Mouse (Mus musculus): ENCODE data around the gene Pik3cb. TPM values are rescaled to one million over a fixed set of nuclear protein-coding genes. Genes with fewer than 3 reads are reported as not detected.

The Pik3cb gene
- total RNA-seq, 1 experiment: 10.2 TPM

- no peak overlapping the region for H3K9ac ChIP-seq (ENCODE audit: insufficient read depth, low read depth, low read length, poor library complexity, severe bottlenecking)
- no peaks in the 10 kb centered on the region for H3K9me3 ChIP-seq (ENCODE audit: control insufficient read depth, insufficient read depth, low read depth, low read length)
- no peaks in the 10 kb centered on the region for H3K36me3 ChIP-seq (ENCODE audit: control insufficient read depth, insufficient read depth, low read length, poor library complexity, severe bottlenecking)
- H3K27ac ChIP-seq (ENCODE audit: insufficient read depth, low read depth, low read length, poor library complexity, severe bottlenecking): no peak overlapping the region
- H3K4me3 ChIP-seq (ENCODE audit: insufficient read depth in 1 of 2, low read depth in 1 of 2, low read length in 2 of 2, poor library complexity in 1 of 2, severe bottlenecking in 1 of 2): no peak overlapping the region
- DNase-seq (ENCODE audit: low read depth, low spot score): no peak
- in situ Hi-C loops (cut with MboI; ENCODE audit: low sequenced_read_pairs in 2 of 2, unreplicated experiment in 2 of 2): no loop called here
- H3K4me1 ChIP-seq (ENCODE audit: control insufficient read depth in 2 of 2, insufficient read depth in 2 of 2, low read length in 2 of 2, poor library complexity in 1 of 2): peaks cover 0 to 3% of the 10 kb centered on the region in 2 experiments; a peak in 1 of 4 replicates
- no peak for TF ChIP-seq ZC3H11A (IDR thresholded peaks at IDR 0.05; ENCODE audit: borderline replicate concordance, low read depth, low read length)
- TF ChIP-seq MAFK (IDR thresholded peaks at IDR 0.05; ENCODE audit: insufficient read depth, low read depth, low read length): no peak
These were observed 26.5 kb upstream of the Pik3cb start for GRCm38 (mm10) chr9:99166946-99167345.

- no peak overlapping the region for H3K9ac ChIP-seq (ENCODE audit: insufficient read depth, low read depth, low read length, poor library complexity, severe bottlenecking)
- no peaks in the 10 kb centered on the region for H3K36me3 ChIP-seq (ENCODE audit: control insufficient read depth, insufficient read depth, low read length, poor library complexity, severe bottlenecking)
- no peak overlapping the region for H3K4me3 ChIP-seq (ENCODE audit: insufficient read depth in 1 of 2, low read depth in 1 of 2, low read length in 2 of 2, poor library complexity in 1 of 2, severe bottlenecking in 1 of 2)
- no peak for DNase-seq (ENCODE audit: low read depth, low spot score)
- H3K4me1 ChIP-seq (ENCODE audit: control insufficient read depth in 2 of 2, insufficient read depth in 2 of 2, low read length in 2 of 2, poor library complexity in 1 of 2): peaks cover 0 to 6% of the 10 kb centered on the region in 2 experiments; a peak in 1 of 4 replicates
- H3K9me3 ChIP-seq (ENCODE audit: control insufficient read depth, insufficient read depth, low read depth, low read length): no peaks in the 10 kb centered on the region
- H3K27ac ChIP-seq (ENCODE audit: insufficient read depth, low read depth, low read length, poor library complexity, severe bottlenecking): no peak overlapping the region
- TF ChIP-seq MAFK (IDR thresholded peaks at IDR 0.05; ENCODE audit: insufficient read depth, low read depth, low read length) (no peak), ZNF384 (IDR thresholded peaks at IDR 0.05; ENCODE audit: low read depth, low read length) (no peak), CHD2 (IDR thresholded peaks at IDR 0.05; ENCODE audit: low read depth, low read length) (no peak), HCFC1 (IDR thresholded peaks at IDR 0.05; ENCODE audit: borderline replicate concordance, insufficient read depth, low read length) (no peak), ZC3H11A (IDR thresholded peaks at IDR 0.05; ENCODE audit: borderline replicate concordance, low read depth, low read length) (no peak)
- in situ Hi-C loops (cut with MboI; ENCODE audit: low sequenced_read_pairs in 2 of 2, unreplicated experiment in 2 of 2): no loop called here
These were observed 25.5 kb upstream of the Pik3cb start for GRCm38 (mm10) chr9:99165956-99166355.

GRCm38 (mm10) chr9:99164664-99165226 is 24.3 kb upstream of the Pik3cb start:
- Histone ChIP-seq H3K36me3 (ENCODE audit: control insufficient read depth, insufficient read depth, low read length, poor library complexity, severe bottlenecking) (no peaks in the 10 kb centered on the region), H3K4me1 (ENCODE audit: control insufficient read depth in 2 of 2, insufficient read depth in 2 of 2, low read length in 2 of 2, poor library complexity in 1 of 2) (peaks cover 3 to 10% of the 10 kb centered on the region in 2 experiments; a peak in 2 of 4 replicates)
- in situ Hi-C loops (cut with MboI; ENCODE audit: low sequenced_read_pairs in 2 of 2, unreplicated experiment in 2 of 2): no loop called here

GRCm38 (mm10) chr9:99164148-99164503 is 23.7 kb upstream of the Pik3cb start:
- no peak for DNase-seq (ENCODE audit: low read depth, low spot score)
- in situ Hi-C loops (cut with MboI; ENCODE audit: low sequenced_read_pairs in 2 of 2, unreplicated experiment in 2 of 2): no loop called here
- TF ChIP-seq MAFK (IDR thresholded peaks at IDR 0.05; ENCODE audit: insufficient read depth, low read depth, low read length): no peak
- no peak for TF ChIP-seq HCFC1 (IDR thresholded peaks at IDR 0.05; ENCODE audit: borderline replicate concordance, insufficient read depth, low read length)
- TF ChIP-seq CHD2 (IDR thresholded peaks at IDR 0.05; ENCODE audit: low read depth, low read length): no peak
- TF ChIP-seq ZC3H11A (IDR thresholded peaks at IDR 0.05; ENCODE audit: borderline replicate concordance, low read depth, low read length): no peak
- TF ChIP-seq ZNF384 (IDR thresholded peaks at IDR 0.05; ENCODE audit: low read depth, low read length): no peak
- H3K9ac ChIP-seq (ENCODE audit: insufficient read depth, low read depth, low read length, poor library complexity, severe bottlenecking): no peak overlapping the region
- H3K27ac ChIP-seq (ENCODE audit: insufficient read depth, low read depth, low read length, poor library complexity, severe bottlenecking): no peak overlapping the region
- H3K9me3 ChIP-seq (ENCODE audit: control insufficient read depth, insufficient read depth, low read depth, low read length): no peaks in the 10 kb centered on the region
- H3K4me3 ChIP-seq (ENCODE audit: insufficient read depth in 1 of 2, low read depth in 1 of 2, low read length in 2 of 2, poor library complexity in 1 of 2, severe bottlenecking in 1 of 2): no peak overlapping the region
- no peaks in the 10 kb centered on the region for H3K36me3 ChIP-seq (ENCODE audit: control insufficient read depth, insufficient read depth, low read length, poor library complexity, severe bottlenecking)
- H3K4me1 ChIP-seq (ENCODE audit: control insufficient read depth in 2 of 2, insufficient read depth in 2 of 2, low read length in 2 of 2, poor library complexity in 1 of 2): peaks cover 4 to 13% of the 10 kb centered on the region in 2 experiments; a peak in 3 of 4 replicates

More at GRCm38 (mm10) chr9:99164664-99165226, 24.3 kb upstream of the Pik3cb start:
- Histone ChIP-seq H3K4me3 (ENCODE audit: insufficient read depth in 1 of 2, low read depth in 1 of 2, low read length in 2 of 2, poor library complexity in 1 of 2, severe bottlenecking in 1 of 2) (no peak overlapping the region), H3K9ac (ENCODE audit: insufficient read depth, low read depth, low read length, poor library complexity, severe bottlenecking) (no peak overlapping the region), H3K9me3 (ENCODE audit: control insufficient read depth, insufficient read depth, low read depth, low read length) (no peaks in the 10 kb centered on the region), H3K27ac (ENCODE audit: insufficient read depth, low read depth, low read length, poor library complexity, severe bottlenecking) (no peak overlapping the region)
- TF ChIP-seq HCFC1 (IDR thresholded peaks at IDR 0.05; ENCODE audit: borderline replicate concordance, insufficient read depth, low read length) (no peak), ZC3H11A (IDR thresholded peaks at IDR 0.05; ENCODE audit: borderline replicate concordance, low read depth, low read length) (no peak), CHD2 (IDR thresholded peaks at IDR 0.05; ENCODE audit: low read depth, low read length) (no peak)
- no peak for DNase-seq (ENCODE audit: low read depth, low spot score)

All from ES-E14 (cell line).